Mouse (Mus musculus) liver, adult 2 months (tissue): ENCODE results near the gene Pdk2.

Source experiments
- CTCF ChIP-seq: fragments of 200-500 bp; IDR thresholded peaks from 2 replicates; pipeline ENCODE4 v1.5.1; 2011; ENCODE audit warnings: low read depth, low read length, control low read depth
- POLR2A ChIP-seq: fragments of 200-500 bp; IDR thresholded peaks from 2 replicates; pipeline ENCODE4 v1.6.1; 2011; ENCODE audit warnings: low read length, control low read depth; ENCODE audit not compliant: insufficient read depth; ENCODE audit errors: extremely low read depth

DNA sequence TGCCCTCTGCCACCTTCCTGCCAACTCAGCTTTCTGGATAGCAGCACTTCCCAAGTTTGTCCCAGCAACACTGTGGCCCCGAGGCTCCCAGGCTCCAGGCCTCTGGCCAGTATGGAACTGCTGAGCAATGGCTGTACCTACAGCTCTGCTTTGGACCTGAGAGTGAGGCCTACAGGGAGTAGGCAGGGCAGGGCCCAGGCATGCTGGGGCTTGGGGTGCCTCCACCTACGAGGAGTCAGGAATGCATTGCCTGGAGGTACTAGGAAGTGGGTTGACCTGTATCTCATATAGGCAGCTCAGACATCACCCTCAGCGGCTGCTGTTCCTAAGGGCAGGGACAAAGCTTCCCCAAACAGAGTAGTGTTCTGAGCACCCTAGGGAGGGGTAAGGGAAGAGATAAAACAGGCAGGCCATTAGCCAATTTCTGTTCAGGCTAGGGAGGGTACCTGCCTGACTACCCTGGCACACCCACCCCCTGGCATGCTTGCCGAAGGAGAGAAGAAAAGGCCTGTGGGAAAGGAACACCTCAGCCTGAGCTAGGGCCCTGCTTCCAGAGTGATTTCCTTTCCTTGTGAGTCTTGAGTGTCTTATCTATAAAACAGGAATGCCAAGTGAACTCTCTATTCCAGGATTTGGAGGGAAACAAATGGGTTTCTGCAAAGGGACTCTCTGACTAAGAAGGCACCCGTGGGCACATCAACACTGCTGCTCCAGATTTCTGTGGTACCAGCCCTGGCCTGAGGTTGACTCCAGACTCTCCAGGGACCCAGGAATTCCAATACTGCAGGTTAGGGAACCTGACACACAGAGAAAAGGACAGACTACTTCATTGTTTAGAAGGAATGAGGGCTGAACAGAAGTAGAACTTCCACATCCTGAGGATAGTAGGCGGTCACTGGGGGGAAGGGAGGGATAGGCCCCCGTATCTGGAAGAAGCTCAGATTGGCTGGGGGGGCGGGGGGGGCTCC is 29.3 kb upstream of the Pdk2 start:
- TF ChIP-seq POLR2A = no peak
- TF ChIP-seq CTCF = no peak
